Mouse (Mus musculus) 3134 (cell line): ENCODE measurements around the gene Fam189a2.
A peak's percentile ranks its signal among the peaks of the same experiment; 100 is the strongest.

Experiments
- DNase-seq: peaks from one replicate; pipeline ENCODE4 v3.0.0-alpha.2; 2011; ENCODE audit warnings: low spot score; ENCODE audit not compliant: insufficient read length; ENCODE audit errors: extremely low read depth

The Fam189a2 gene

DNA sequence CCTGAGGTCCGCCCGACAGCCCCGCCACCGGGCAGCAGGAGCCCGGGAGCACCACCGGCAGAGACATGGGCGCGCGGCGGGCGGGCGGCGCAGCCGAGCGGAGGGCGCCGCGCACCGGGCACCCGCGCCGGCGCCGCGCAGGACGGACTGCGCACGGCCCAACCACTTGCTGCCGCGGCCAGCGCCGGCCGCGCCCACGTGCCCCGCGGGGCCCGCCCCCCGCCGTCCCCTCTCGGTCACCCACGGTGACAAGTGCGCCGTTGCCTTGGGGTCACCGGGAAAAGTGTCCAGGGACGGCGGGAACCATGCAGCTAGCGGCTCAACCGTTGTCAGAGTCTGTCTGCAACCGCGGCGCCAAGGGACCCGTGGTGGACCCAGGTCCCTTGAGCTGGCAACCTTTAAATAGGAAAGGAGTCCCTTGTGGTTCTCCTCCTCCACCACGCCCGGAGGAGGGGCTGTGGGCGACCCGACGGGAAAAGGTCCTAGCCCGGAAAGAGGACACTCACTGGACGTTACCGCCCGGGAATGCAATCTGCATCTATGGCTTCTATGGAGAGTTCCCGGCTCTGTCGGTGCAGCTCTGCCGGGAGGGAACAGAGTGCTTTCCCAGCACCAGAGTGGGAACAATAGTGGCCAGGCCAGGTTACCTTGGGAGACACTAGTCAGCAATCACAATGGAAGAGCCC lies at the start of gene Fam189a2:
Fam189a2 (minus strand) TSS at position 149 of the 686 bp plus-strand sequence.
- no peak for DNase-seq

DNA sequence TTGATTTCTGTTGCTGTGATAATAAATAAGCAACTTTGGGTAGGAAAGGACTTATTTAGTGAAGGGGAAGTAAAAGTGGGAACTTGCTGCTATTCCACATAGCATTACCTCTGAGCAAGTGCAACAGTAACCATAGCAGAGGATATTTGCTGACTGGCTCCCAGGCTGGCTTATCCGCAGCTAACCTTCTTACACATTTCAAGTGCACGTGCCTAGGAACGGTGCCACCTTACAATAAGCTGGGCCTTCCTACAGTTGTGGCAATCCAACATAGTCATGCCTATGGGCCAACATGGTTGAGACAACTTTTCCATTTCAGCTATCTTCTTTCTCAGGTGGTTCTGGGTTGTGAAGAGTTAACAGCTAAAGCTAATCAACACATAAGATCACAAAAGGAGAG lies 46.8 kb upstream of the Fam189a2 start:
- no peak for DNase-seq

DNA sequence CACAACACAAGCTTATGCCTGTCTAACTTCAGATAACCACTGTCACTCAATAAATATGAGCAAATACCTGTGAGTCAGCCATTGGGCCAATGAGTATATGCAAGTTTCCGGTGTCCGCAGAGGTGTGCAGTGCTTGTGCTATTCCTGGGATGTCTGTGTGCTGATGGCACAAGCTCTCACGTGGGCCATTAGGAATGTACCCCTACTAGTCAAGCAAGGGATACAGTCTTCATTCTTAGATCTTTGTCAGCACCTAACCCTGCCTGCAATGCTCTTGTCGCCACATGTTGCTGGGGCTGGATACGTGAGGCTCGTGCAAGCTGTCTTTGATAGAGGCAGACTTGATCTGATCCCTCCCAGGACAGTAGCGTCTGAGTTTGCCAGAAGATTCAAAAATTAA lies 45.7 kb upstream of the Fam189a2 start:
- no peak for DNase-seq

DNA sequence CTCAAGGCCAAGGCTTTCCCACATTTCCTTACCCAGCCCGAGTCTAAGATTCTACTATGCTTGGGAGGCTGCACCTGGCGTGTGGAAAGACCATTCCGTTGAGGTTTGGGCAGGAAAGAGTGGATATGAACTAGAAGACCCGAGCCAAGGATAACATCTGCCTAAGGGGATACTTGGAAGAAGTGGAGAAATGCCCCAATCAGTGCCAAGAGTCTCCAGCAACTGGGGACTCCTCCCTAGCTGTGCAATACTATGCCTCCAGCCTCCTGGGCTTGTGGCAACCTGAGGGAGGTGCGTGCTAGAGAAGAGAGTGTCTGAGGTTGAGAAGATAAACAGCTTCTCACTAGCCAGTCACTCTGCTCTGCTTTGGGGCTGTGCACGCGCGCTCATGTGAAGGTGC lies 45.1 kb upstream of the Fam189a2 start:
- peak; percentile 24 for DNase-seq

DNA sequence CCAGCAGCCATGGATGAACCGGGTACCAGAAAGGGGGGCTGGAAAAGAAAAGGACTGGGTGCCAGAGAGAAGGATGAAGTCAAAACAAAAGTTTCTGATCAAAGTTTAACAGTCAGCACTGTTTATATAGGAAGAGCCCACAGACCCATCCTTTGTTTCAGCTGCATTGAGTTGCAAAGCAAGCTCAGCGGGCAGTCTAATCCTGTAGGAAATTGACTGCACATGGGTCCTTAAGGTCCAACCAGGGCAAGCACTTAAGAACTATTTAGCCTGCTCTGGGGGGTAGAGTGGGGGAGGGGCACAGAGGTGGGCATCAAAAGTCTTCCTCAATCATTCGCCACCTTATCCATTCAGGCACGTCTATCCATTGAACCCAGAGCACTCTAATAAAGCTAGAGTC lies 42.3 kb upstream of the Fam189a2 start:
- DNase-seq, result no peak

DNA sequence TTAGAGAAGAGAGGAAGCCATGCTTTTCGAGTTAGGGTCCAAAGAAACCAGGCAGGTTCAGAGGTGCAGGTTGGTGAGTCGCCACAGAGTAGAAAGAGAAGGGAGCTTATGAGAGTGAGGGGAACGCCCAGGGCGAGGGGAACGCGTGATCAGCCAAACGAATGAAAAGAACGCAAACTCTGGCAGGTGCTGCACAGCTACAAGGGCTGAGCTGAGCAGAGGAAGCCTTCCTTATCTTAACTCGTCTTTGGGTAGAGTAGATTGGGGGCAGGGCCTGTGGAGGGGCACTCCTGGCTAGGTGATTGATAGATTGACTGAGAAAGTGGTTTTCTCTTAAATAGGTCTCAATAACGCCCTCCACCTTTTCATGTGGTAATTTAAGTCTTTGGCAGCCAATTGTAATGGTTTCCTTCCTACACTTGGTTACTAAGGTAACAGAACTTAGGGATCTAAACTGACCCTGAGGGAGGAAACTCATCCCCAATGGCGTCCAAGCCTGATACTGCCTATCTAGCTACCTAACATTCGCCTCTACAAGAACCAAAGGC lies 33.6 kb upstream of the Fam189a2 start:
- no peak for DNase-seq

DNA sequence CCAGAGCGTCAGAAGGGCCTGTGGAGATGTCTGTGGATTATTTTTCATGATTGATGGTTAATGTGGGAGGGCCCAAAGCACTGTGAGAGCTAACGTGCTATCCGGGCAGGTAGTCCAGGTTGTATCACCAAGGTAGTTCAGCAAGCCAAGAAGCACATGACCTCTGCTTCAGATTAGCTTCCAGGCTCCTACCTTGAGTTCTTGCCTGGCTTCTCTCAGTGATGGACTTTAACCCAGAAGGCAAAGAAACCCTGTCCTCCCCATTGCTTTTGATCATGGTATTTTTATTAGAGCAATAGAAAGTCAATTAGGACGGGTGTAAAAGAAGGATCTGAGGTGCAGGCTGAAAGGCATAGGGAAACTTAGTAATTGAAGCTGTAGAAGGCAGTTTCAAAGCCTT lies 32.8 kb upstream of the Fam189a2 start:
- DNase-seq, result no peak

DNA sequence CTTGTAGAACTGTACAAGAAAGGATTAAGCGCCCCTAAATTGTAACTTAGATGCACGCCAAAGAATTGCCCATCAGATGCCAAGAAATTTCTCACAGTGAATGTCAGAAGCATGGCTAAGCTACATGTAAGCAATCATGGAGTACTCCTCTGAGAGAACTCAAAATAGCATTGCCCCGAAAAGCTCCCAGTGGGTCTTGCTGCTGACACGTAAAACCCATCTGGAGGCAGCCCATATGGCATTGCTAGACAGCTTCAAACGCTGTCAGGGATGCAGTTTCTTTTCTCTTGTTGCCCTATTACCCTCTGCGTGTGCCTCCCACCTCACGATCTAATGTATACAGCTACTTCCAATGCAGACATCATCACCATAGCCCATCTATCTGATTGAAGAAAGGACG lies 28.0 kb upstream of the Fam189a2 start:
- DNase-seq, result no peak

DNA sequence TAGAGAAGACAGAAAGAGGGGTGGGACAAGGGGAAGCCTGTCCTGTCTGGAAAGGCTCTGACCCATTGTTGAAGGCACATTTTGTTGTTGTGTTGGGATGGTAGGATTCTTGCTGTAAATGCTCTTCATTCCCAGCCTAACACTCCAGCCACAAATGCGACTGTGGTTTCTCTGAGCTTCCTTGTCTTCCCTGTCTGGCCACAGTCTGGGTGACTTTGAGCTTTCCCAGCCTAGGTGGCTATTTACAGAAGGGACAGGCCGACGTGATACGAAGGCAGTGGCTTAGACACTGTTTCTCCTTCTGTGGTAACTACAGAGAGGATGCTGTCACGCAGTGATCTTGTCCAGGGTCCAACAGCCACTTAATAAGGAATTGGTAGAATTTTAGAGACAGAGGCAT lies 27.2 kb upstream of the Fam189a2 start:
- no peak for DNase-seq

DNA sequence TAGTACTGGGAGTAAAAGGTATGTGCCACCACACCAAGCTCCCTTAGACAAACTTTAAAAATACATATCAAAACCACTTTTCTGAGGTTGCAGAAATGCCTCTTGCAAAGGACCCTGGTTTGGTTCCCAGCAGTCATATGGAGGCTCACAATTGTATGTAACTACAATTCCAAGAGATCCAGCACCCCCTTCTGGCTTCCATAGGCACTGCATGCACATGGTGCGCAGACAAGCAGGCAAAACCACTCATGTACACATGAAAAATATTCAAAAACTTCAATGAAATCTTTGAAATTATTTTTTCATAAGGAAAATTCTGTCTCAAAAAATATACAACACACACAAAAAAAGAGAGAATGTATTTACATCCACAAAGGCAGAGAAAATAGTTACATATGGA lies 26.1 kb upstream of the Fam189a2 start:
- no peak for DNase-seq

DNA sequence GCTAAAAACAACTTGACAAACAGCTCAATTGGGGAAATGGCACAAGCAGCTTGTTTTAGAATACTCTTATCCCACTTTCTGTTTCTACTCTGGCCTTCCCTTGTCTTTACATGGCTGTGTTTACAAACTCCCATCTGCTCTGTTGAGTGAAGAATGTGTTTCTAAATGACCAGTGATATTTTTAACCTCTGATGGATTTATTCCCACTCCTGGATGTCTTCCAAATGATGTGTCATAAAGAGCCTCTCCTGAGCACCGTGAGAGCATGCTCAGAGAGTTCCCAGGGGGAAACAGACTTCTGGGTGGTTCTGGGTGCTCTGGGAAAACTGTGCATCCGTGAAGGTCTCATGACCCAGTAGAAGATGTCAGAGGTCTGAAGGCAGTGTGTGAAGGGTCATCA lies 24.1 kb upstream of the Fam189a2 start:
- peak; percentile 44 for DNase-seq

DNA sequence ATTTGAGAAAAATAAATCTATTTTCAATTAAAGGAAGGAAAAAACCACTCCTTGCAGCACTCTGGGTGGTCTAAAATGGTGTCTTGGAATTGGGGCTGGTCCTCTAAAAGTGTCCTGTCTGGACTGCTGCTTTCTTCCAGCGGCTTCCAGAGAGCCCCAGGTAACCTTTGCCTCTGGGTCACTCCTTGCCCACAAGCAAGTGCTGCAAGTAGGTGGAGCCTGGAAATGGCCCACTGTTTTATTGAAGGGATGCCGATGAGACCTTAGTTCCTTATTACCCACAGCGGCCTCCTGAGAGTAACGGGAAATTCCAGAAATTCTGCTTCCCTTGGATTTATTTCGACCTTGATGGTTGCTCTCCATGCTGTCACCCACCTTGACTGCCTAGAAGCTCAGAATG lies 23.4 kb upstream of the Fam189a2 start:
- DNase-seq, result no peak

DNA sequence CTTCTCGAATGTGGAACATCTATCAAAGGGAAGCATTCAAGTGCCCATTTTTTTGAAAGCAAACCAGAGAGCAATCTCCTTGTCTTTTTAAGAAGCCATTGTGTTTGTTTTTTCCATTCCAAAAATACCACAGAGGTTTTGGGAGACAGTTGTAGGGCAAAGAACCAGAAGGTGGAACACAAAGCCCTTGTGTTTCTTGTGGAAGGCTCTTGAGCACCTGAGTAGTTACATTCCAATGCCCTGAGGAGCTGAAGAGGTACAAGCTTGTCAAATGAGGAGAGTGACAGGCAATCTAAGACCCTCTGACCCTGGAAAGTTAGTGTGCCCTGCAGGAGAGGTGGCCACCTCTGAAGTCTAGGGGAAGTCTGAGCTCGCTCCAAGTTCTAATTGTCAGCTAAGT lies 19.7 kb upstream of the Fam189a2 start:
- no peak for DNase-seq

DNA sequence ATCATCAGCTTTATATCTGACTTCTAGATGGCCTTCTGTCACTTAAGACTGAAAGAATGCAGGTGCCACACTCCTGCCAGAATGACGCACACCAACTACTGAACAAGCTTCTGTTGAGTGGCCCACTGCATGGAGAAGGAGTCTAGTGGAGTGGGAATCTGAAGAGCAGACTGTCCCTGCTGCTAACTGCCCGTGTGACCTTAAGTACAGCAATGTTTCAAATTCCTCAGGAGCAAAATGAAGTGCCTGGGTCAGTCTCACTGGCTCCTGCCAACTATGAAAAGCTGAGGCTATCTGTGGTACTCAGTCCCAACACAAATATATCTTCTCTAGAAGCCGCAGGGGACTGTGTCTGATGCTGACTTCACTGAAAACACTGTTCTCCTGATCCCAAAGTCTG lies 18.5 kb upstream of the Fam189a2 start:
- DNase-seq, result no peak

DNA sequence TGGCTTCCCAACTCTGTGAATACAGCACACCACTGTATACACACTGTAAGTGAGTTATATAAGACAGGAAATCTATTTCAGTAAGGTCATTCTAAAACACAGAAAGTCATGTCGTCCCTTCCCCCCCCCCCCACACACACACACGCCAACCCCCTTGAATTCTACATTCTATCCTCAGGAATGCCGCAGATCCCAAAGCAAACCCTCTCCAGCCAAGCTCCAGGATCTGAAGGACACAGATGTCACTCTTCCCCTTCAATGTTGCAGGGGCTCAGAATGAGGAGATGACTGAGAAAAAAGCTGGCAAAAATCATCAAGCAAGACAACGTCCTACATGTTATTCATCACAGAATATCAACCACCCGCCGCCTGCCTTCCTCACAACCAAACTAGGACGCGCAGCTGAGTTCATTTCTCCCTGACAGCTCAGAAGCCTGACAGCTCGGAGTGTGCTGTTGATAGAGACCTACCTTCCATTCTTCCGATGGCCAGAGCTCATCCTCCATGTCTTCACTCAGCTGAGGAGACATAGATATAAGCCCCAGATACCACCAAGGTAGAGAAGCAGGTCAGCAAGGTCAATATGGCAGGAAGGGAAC lies 15.7 kb upstream of the Fam189a2 start:
- no peak for DNase-seq

DNA sequence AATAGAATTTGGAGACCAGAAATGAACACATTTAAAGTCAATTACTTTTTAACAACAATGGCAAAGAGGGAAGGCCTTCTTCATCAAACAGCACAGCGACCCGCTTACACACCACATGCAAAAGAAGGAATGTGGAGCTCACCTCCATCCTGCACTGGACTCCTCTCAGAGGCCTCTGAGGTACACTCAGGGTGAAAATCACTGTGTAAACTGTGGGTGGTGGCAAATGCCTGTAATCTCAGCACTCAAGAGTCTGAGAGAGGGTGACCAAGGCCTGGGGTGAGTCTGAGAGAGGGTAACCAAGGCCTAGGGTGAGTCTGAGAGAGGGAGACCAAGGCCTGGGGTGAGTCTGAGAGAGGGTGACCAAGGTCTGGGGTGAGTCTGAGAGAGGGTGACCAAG lies 11.6 kb upstream of the Fam189a2 start:
- DNase-seq, result no peak

DNA sequence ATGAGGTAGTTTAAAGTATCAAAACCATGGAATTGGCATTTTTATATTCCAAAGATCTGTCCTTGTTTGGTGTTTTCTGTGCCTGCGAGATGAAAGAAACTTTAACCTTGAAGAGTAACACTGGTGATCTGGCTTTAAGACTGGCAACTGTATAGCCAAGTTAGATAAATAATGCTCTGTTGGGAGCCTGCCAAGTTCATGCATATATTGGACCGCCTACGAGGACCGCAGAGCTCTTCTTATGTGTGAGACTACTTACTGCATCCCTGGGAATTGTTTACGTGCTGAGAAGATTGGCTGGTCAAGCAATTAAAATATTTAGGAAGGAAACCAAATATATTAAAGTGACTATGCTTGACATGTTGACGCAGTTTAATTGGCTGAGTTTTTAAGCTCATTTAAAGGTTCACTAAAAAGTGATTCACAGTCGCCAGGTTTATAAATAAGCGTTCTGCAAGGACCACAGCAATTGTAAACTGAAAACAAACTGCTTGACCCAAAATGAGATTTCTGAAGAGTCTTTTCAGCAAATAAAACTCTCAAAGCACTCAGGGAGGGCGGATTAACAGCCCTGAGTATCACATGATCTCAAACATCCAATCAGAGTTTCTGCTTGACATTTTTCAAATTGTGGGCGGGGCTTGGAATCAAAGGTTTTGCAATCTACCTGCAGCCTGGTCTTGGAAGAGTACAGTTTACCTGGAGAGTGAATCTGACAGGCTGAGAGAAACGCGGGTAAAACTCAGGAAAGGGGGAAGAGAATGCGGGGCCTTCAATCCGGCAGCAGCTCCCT lies 8.4 kb upstream of the Fam189a2 start:
- DNase-seq, result no peak

DNA sequence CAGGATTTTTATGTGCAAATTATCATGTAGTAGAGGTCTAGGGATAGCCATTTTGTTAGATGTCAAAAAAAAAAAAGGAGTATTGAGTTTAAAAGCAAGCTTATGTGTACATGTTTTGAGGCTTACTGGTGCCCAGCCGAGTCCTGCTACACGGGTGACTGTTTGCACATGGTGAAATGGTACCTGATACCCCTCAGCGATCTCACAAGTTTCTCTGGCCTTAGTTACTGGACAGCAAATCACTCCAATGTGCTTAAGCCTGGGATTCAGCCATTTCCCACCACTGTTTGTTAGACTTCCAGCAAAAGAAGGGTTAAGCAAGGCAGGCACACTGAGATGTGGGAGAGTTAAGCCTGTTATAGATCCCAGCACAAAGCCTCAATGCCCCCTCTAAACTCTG lies 3.5 kb upstream of the Fam189a2 start:
- no peak for DNase-seq

DNA sequence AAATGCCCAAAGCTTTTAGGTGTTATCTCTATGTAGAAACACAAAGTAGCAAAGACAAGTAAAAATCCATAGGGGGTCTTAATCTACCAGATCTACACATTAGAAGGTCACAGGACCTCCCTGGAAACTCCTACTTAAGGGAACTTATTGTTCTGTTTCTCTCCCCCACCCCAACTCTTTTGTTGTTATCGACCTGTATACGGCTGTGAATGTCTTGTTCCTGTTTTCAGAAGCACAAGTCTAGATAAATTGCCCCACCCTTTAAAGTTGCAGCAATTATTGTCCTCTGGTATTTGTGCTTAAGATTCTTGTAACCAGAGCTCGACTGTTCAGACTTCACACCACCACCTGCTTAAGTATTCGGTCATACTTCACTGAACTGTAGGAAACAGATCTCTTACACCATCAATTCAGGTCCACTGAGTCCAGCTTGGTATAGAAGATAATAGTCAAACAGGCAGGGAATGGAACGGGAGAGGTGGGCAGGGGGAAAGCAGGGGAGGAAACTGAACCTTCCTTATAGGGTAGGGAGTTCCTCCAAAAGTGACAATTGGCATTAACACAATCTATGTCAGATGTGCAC lies 1.9 kb upstream of the Fam189a2 start:
- no peak for DNase-seq

DNA sequence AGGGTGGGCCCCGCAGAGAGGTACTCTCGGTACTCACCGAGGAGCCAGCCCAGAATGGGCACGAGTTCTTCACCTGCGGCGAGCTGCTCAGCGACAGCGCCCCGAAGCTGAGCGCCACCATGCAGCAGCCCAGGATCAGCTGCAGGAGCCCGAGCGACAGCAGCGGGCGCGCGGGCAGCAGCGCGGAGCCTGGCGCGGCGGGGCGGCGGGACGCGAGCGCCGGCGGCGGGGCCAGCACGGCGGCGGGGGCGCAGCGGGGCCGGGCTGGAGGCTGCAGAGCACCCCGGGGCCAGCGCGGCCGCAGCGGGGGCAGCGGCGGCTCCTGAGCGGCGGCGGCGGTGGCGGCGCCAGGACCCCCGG lies 328 bp downstream of the Fam189a2 start:
- DNase-seq, result no peak
